Mouse (Mus musculus) mouse embryonic stem cell (cell line): ENCODE measurements around the gene Rabgap1l.

Source experiments
- in situ Hi-C, 2 experiments: fragments of 300-500 bp; cut with MboI; formaldehyde crosslinking; loops; 1 replicate in 1 of 2; 3 replicates in 1 of 2; pipeline ENCODE4 v1.14.3; 2019 to 2020; ENCODE audit warnings: low sequenced_read_pairs in 2 of 2, low pct_unique_long_range_greater_than_20kb in 1 of 2, mixed read lengths in 1 of 2; ENCODE audit not compliant: unreplicated experiment in 1 of 2

The Rabgap1l gene

GRCm38 (mm10) chr1:160318057-160318725 is 474.8 kb downstream of the Rabgap1l start:
- in situ Hi-C loops, result no loop called here

DNA sequence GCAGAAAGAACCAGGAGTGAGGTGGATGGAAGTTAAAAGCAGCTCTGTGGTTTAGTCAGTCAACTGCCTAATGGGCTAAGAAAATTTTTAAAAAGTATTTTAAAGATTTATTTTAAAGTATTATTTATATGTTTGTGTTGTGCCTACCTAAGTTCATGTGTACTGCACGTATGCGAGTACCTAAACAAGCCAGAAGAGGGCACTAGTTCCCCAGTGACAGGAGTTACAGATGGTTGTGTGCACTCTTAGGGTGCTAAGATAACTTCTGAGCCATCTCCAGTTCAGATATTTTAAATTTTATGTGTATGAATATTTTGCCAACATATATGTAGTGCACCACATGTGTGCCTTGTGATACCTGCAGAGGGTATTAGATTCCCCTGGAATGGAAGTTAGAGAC is 476.8 kb downstream of the Rabgap1l start:
- in situ Hi-C loops, result no loop called here

DNA sequence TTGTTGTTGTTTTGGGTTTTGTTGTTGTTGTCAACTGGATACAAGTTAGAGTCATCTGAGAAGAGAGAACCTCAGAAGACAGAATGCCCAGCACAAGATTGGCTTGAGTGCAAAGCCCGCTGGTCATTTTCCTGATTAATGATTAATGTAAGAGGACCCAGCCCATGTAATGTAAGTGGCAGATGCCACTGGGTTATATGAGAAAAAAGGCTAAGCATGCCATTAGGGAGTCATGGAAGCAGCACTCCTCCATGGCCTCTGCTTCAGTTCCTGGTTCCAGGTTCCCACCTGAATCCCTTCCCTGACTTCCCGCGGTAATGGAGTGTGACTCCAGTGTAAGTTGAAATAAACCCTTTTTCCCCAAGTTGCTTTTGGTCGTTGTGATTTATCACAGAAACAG is 480.4 kb downstream of the Rabgap1l start:
- in situ Hi-C loops, result no loop called here

DNA sequence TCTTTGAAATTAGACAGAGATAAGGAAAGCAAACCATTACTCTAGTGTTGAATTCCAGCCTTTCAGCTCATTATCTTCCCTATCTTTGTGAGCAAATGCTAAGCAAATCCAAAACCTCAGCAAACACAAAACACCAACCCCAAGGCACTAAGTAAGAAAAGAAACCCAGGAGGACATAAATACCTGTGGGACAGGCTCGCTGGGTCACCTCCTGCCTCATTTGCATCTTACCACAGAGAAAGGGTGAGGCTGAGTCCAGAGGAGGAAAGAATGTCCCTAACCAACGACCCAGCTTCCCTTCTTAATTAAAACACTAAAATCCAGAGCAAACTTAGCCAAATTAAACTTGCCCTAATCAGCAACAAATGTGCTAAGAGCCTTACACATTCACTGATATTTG is 481.1 kb downstream of the Rabgap1l start:
- in situ Hi-C loops, result no loop called here

GRCm38 (mm10) chr1:160309951-160310350 is 483.1 kb downstream of the Rabgap1l start:
- in situ Hi-C loops, result no loop called here

GRCm38 (mm10) chr1:160308996-160309395 is 484.0 kb downstream of the Rabgap1l start:
- in situ Hi-C loops, result no loop called here

DNA sequence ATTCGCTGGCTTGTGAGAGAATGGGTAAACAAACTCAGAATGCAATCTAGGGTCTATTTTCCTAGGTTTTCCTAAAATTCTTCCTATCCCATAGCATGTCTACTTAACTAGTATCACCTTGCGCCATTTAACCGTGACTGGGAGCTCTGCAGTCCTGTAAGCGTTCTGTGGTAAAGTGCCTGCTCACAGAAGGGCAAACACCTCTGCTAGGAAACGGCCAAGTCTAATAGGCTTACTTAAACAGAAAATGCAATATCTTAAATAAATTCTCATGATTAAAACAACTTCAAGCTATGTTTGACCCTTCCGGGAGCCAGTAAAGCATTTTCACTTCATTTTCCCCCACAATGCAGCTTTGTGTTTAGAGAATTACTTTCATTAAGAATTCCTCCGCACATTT is 484.5 kb downstream of the Rabgap1l start:
- in situ Hi-C loops, result no loop called here

DNA sequence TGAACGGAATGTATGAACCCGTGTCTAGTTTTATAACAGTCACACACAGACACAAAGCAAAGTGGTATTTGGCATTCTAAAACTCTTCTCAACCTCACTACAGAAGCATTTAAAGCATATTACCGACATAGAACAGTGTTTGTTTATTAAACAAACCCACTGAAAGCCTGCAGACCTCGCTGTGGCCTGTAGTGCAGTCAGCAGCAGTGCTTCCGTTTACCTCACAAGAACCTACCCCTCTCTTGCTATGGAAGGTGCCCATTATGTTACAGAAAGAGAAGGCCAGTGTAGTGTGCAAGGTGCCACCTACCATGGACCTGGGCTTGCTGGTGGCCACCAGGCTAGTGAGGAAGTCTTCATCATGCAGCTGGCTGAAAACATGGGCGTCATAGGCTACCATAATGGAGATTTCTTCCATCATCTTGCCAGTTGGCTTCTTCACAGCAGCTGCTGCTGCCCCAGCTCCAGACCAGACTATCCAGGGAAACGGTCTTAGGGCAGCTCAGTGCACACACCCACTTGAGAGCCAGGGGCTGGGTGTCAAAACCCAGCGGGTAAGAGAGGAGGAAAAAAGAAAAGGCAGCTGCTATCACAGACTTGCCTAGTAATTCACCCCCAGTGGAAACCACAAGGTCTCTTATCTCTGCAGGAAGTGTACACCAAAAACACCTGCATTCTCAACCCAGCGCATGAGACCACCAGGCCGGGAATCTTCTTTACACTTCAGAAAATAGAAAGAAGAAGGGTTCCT is 486.0 kb downstream of the Rabgap1l start:
- in situ Hi-C loops, result no loop called here

- in situ Hi-C loops, result no loop called here
These were observed 486.7 kb downstream of the Rabgap1l start for GRCm38 (mm10) chr1:160306336-160306735.

DNA sequence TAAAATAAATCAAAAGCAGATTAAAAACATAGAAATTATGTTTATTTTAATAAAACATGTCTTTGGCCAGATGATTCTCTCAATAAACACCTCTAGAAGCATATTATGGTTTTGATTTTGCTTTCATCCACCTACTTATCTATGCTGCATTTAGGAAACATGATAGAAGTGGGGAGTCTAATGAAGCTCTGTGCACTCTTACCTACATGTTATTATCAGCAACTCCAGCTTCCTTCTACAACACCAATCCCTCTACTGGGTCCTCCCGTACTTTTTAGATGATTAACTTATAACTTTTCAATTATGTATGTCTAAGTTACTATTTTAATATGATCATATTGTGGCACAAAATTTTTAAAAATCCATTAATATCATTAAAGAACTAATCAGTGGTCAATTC is 487.2 kb downstream of the Rabgap1l start:
- in situ Hi-C loops, result no loop called here

GRCm38 (mm10) chr1:160304969-160305498 is 488.0 kb downstream of the Rabgap1l start:
- in situ Hi-C loops, result no loop called here

DNA sequence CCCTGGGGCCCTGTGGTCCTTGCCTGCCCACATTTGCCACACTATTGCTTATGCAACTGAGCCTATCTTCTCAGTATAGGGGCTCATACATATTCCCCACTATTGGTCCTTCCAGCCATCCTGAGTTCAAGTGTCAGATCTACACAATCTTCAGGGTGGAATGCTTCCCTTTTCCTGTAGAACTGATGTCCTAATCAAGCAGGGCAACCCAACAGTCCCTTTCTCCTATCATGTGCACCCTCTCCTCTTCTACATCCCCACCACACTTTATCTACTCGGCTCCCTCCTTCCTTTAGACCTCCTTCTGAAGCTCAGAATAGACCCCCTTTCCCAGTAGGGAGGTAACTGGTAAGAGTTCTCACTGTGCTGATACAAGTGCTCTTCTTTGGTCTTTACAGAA is 490.7 kb downstream of the Rabgap1l start:
- in situ Hi-C loops, result no loop called here

DNA sequence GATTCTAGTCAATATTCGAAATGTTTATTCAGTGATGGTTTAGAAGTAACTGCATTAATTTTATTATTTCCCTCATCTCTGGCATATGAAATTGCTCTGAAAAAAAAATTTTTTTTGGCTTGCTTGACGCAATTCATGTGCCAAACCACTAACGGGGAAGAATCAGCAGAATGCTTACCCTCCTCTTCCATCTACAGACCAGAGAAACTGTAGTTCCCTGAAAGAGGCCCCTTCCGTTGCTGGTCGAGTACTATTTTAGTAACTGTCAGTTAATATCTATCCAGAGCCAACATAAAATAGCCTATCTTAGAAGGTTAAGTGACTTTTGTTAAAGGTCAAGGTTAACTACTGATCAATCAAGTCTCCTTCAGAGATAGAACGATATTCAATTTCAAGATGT is 491.9 kb downstream of the Rabgap1l start:
- in situ Hi-C loops, result no loop called here

- in situ Hi-C loops, result no loop called here
These were observed 492.3 kb downstream of the Rabgap1l start for GRCm38 (mm10) chr1:160300704-160301103.

DNA sequence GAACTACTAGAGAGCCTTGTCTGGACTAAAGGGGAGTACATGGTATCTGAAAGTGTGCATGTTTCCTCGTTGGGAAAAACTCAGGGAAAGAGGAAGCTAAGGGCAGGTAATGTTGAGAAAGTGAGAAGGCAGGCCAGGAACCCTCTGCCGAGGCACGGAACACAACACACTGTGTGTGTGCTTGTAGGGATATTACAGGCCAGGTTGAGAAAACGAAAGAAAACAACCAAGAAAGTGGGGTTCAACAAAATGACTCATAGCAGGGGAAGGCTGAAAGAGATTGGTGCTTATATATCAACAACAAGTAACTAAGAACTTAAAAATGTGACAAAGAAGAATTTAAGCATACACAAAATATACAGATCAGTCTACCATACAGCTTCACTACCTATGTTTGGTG is 493.0 kb downstream of the Rabgap1l start:
- in situ Hi-C loops, result no loop called here

- in situ Hi-C loops, result no loop called here
These were observed 494.1 kb downstream of the Rabgap1l start for GRCm38 (mm10) chr1:160298893-160299292.

- in situ Hi-C loops, result no loop called here
These were observed 495.3 kb downstream of the Rabgap1l start for GRCm38 (mm10) chr1:160297701-160298100.

GRCm38 (mm10) chr1:160295323-160295722 is 497.7 kb downstream of the Rabgap1l start:
- in situ Hi-C loops, result no loop called here

GRCm38 (mm10) chr1:160293488-160293887 is 499.5 kb downstream of the Rabgap1l start:
- in situ Hi-C loops, result no loop called here

DNA sequence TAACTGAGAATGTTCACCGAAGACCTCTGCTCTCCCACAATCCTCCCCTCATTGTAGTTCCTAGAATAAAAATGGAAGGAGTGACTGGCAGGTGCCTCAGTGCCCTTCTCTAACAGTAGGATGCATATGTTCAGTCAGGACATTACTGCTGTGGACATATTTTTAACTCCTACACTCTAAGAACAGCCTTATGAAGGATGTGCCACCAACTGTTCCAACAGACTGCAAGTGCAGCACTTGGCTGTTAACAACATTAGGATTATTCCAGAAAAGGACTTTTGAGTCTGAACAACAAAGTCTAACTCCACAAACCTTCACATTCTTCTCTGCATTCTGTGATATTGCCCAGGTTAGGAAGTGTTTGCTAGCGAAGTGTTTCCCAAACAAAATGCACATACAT is 501.0 kb downstream of the Rabgap1l start:
- in situ Hi-C loops, result no loop called here
